Mouse (Mus musculus): ENCODE measurements at regions not wholly inside any gene's neighbourhood (a gene's known extent, or its start where the extent isn't known, plus 50 kb on each side); places are given as distances from the start of the nearest gene placed in this dataset.

DNA sequence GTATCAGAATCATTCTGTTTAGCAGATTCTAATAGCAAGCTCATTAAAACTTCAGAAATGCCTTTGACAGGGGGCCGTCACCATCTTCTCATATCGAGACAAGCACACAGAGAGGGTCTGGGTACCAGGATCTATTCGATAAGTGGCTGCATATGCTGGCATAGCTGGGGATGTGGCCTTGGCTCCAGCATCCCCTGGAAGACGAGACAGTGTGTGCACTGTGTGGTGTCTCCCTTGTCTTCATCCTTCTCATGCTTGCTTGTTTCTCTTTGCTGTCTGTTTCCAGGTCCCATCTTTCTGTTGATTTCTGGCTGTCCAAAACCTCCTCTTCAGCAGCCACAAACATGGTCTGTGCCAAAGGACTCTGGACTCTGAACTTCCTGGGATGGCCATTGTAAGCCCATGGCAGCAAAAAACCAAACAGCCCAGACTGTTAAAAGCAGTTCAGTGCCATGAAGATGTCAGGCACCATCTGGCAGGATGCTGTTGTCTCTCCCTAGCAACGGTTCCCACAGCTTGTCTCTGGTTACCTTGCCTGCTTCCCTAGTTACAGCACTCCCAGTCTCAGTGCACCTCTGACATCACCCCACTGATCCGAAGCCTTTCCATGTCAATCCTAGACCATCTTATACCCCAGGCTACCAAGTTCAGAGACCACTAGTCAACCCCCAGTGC is 56.5 kb downstream of the Kctd12 start:
- no peak for ATAC-seq
- 72% methylated on average over 6 of the region's 6 CpGs for WGBS
- Histone ChIP-seq H3K9ac (no peak overlapping the region), H3K4me2 (replicated peaks) (no peak overlapping the region), H3K27me3 (replicated peaks) (no peaks in the 10 kb centered on the region), H3K4me3 (replicated peaks) (no peak overlapping the region), H3K27ac (no peak overlapping the region), H3K36me3 (no peaks in the 10 kb centered on the region), H3K4me1 (replicated peaks) (no peaks in the 10 kb centered on the region), H3K9me3 (no peaks in the 10 kb centered on the region)

DNA sequence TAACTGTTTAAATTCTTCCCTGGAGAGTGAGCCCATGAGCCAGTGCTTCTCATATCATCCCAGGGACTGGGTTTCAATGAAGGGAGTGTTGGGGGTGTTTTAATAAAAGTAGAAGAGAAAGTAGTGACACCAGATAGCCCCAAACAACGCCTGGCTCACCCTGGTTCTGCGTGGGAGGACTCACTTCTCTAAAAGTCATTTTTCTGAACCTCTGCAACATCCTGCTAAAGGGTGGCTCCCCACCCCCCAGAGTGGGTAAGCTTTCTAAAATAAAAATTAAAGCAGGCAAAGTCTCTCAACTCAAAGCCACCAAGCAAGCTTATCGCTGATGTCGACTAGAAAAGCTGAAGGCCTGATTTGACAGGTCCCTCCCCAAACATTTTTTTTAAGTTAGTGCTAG is 57.8 kb downstream of the Kctd12 start:
- Histone ChIP-seq H3K4me3 (replicated peaks) (no peak overlapping the region), H3K27ac (no peak overlapping the region), H3K36me3 (no peaks in the 10 kb centered on the region), H3K9me3 (no peaks in the 10 kb centered on the region), H3K9ac (no peak overlapping the region), H3K27me3 (replicated peaks) (no peaks in the 10 kb centered on the region), H3K4me2 (replicated peaks) (no peak overlapping the region), H3K4me1 (replicated peaks) (no peaks in the 10 kb centered on the region)
- no peak for ATAC-seq
- WGBS, result 70% methylated on average over 4 of the region's 4 CpGs

DNA sequence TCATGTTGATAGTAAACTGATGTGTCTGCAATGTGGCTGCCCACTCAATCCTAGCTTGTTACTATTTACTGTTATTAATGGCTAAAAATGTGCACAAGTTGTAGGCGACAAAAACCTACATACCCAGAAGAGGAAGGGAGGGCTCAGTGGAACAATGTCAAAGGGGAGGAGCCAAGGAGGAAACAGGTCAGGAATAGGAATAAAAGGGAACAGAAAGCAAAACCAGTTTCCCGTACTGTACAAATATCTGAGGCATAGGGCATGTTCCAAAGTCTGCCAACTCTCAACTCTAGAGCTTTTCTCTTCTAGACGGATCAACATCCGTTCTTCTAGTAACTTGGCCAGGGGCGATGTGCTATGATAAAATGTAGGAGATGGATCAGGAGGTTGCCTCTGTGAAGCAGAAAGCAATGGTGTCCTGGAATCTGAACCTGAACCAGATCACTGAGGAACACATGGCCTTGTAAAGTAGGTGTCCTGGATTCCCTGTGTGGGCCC is 59.9 kb downstream of the Kctd12 start:
- Histone ChIP-seq H3K27ac (no peak overlapping the region), H3K4me2 (replicated peaks) (no peak overlapping the region), H3K4me1 (replicated peaks) (no peaks in the 10 kb centered on the region), H3K4me3 (replicated peaks) (no peak overlapping the region), H3K36me3 (no peaks in the 10 kb centered on the region), H3K27me3 (replicated peaks) (no peaks in the 10 kb centered on the region), H3K9ac (no peak overlapping the region), H3K9me3 (no peaks in the 10 kb centered on the region)
- WGBS, result 84% methylated on average over 5 of the region's 5 CpGs
- ATAC-seq, result no peak

DNA sequence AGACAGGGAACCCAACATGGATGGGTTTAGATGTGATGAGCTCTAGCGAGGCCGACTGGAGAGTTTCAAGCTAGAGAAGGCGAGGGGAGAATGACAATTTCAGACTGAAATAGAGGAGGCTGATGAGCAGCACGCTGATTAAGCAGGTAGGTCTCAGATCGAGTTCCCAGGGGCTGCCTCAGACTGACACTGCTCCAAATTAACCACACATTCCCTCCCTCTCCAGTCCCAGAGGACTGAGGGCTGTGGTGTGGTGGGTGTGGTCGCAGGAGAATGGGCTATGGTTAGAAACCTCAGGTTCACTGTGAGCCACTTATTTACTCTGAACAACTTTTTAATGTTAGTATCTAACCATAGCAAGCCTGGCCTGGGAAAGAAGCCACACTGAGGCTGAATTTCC is 62.0 kb downstream of the Kctd12 start:
- Histone ChIP-seq H3K27ac (no peak overlapping the region), H3K9me3 (no peaks in the 10 kb centered on the region), H3K4me2 (replicated peaks) (no peak overlapping the region), H3K27me3 (replicated peaks) (no peaks in the 10 kb centered on the region), H3K9ac (no peak overlapping the region), H3K36me3 (no peaks in the 10 kb centered on the region), H3K4me3 (replicated peaks) (no peak overlapping the region), H3K4me1 (replicated peaks) (no peaks in the 10 kb centered on the region)
- ATAC-seq, result no peak
- WGBS, result 82% methylated on average over 6 of the region's 6 CpGs

DNA sequence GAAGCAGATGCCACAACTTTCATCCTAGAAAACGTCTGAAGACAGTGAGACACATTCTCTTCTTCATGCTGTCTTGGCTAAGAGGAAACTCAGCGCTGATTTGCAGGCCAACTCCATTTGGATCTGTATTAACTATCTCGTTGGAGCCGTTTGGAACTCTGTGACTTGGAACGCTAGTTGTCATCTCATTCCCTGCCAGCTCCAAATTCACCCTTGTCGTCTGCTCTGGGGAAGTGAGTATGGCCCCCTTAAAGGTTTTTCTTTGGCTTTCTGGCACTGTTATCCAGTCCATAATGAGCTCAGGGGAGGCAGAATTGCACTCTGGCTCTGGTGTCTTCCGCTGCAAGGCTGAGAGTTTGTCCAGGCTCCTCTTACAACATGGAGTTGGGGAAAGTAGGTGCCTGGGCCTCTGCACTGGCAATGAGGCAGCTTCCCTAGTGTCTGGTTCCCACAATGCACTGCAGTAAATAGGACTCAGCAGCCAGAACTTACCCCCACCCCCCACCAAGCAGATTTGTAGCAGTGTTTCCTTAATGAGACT is 63.1 kb downstream of the Kctd12 start:
- 78% methylated on average over 7 of the region's 7 CpGs for WGBS
- Histone ChIP-seq H3K27me3 (replicated peaks) (no peaks in the 10 kb centered on the region), H3K4me2 (replicated peaks) (no peak overlapping the region), H3K9me3 (no peaks in the 10 kb centered on the region), H3K4me1 (replicated peaks) (no peaks in the 10 kb centered on the region), H3K36me3 (no peaks in the 10 kb centered on the region), H3K27ac (no peak overlapping the region), H3K4me3 (replicated peaks) (no peak overlapping the region), H3K9ac (no peak overlapping the region)
- no peak for ATAC-seq

DNA sequence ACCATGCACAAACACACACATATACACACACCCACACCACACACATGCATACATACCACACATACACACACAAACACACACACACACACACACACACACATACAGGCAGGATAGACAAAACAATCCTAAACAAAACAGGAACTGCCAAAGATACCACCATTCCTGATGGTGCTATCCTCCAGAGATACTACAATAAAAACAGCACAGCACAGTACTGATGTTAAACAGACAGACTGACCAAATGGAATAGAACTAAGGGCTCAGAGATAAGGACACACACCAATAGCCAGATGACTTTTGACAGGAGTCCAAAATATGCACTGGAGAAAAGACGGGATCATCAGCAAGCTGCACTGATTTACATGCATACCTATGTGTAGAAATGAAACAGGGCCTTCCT is 64.5 kb downstream of the Kctd12 start:
- no peak for ATAC-seq
- H3K36me3 ChIP-seq, result no peaks in the 10 kb centered on the region
- 50% methylated on average over 1 of the region's 1 CpGs for WGBS
- H3K9me3 ChIP-seq, result no peaks in the 10 kb centered on the region
- H3K27ac ChIP-seq, result no peak overlapping the region
- no peaks in the 10 kb centered on the region for H3K27me3 ChIP-seq (replicated peaks)
- no peak overlapping the region for H3K9ac ChIP-seq
- no peak overlapping the region for H3K4me2 ChIP-seq (replicated peaks)
- H3K4me1 ChIP-seq (replicated peaks), result no peaks in the 10 kb centered on the region
- no peak overlapping the region for H3K4me3 ChIP-seq (replicated peaks)

DNA sequence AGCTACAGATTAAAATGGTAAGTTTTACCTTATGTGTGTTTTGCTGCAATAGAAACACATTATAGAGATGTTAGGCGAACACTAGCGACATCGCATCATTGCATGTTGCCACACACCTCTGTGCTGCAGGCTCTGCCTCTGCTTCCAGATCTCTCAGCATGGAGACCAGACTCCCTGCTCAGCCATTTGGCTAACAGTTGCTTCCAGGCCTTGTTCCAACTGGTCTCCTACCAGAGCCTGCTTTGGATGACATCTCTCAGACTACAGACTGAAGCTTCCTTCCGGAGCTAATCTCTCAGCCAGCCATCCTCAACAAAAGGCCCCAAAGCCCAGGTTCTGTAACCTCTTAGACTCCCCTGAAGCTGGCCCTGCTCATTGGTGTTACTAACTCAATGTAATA is 66.5 kb downstream of the Kctd12 start:
- Histone ChIP-seq H3K4me3 (replicated peaks) (no peak overlapping the region), H3K4me1 (replicated peaks) (no peaks in the 10 kb centered on the region), H3K4me2 (replicated peaks) (no peak overlapping the region), H3K27me3 (replicated peaks) (no peaks in the 10 kb centered on the region), H3K27ac (no peak overlapping the region), H3K36me3 (no peaks in the 10 kb centered on the region), H3K9ac (no peak overlapping the region), H3K9me3 (no peaks in the 10 kb centered on the region)
- ATAC-seq, result no peak
- WGBS, result 90% methylated on average over 4 of the region's 4 CpGs

DNA sequence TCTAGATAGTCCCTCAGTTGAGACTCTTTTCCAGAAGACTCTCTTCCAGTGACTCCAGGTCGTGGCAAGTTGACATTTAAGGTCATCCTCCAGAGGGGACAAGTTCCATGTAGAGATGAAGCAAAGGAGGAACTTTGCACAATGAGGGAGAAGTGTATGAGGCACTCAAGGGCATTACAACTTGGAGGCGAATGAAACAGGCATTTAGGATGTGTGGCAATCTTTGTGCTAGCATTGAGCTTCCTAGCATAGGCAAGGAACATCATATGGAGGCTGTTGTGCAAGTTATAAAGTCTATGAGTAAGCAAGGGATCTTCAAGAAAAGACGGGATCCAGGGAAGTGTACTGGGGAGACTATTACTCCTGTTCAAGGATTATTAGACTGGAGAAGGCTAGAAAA is 70.9 kb downstream of the Kctd12 start:
- H3K9me3 ChIP-seq, result no peaks in the 10 kb centered on the region
- no peak overlapping the region for H3K4me3 ChIP-seq (replicated peaks)
- WGBS, result 72% methylated on average over 3 of the region's 3 CpGs
- no peaks in the 10 kb centered on the region for H3K27me3 ChIP-seq (replicated peaks)
- no peaks in the 10 kb centered on the region for H3K4me1 ChIP-seq (replicated peaks)
- H3K27ac ChIP-seq, result no peak overlapping the region
- H3K36me3 ChIP-seq, result no peaks in the 10 kb centered on the region
- ATAC-seq, result no peak
- no peak overlapping the region for H3K9ac ChIP-seq
- no peak overlapping the region for H3K4me2 ChIP-seq (replicated peaks)

DNA sequence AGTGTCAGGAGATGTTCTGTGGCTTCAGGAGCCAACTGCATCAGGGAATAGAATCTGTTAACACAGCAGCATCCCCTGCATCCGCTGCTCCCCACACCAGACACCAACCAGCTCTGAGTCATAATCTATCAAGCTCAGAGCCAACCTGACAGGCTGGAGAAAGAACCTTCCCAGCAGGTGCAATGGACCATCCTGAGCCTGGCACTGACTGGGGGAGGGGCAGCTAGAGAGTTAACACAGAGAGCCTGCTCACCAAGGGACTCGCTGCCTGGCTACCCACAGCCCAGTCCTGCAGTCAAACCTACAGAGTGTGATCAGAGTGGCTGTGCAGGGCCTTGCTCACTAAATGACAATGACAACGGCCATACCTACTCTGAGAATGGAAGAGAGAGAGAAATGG is 73.4 kb downstream of the Kctd12 start:
- no peaks in the 10 kb centered on the region for H3K27me3 ChIP-seq (replicated peaks)
- no peaks in the 10 kb centered on the region for H3K36me3 ChIP-seq
- ATAC-seq, result no peak
- 69% methylated on average over 3 of the region's 3 CpGs for WGBS
- no peak overlapping the region for H3K4me3 ChIP-seq (replicated peaks)
- no peak overlapping the region for H3K27ac ChIP-seq
- H3K9ac ChIP-seq, result no peak overlapping the region
- H3K4me2 ChIP-seq (replicated peaks), result no peak overlapping the region
- H3K9me3 ChIP-seq, result no peaks in the 10 kb centered on the region
- no peaks in the 10 kb centered on the region for H3K4me1 ChIP-seq (replicated peaks)

DNA sequence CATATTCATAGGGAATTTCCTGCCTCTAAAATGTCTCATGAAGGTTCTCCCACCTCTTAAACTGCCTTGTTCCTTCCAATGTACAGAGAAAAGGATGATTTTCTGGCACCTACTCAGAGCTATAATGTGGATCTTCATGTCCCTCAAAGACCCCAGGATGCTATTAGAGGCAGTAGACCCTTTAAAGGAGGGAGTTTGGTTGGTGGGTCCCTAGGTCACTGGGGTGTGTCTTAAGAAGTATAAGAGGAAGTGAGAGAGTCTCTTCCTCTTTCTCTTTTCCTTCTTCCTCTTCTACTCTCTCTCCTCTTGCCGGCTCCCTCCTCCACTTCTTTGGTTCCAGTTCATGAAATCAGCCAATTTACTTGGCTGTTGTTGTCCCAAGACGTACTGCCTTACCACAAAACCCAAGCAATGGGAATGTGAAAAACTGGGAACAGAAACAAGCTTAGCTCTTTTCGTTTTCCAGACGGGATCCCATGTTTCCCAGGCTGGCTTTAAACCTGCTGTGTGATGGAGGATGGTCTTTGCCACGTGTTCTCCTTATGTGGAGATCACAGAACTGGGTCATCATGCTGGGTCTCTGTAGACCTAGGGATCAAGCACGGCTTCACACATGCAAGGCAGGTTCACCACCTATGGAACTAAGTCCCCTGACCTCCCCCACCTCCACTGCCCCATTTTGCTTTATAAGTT is 74.9 kb downstream of the Kctd12 start:
- Histone ChIP-seq H3K9ac (no peak overlapping the region), H3K4me3 (replicated peaks) (no peak overlapping the region), H3K9me3 (no peaks in the 10 kb centered on the region), H3K4me2 (replicated peaks) (no peak overlapping the region), H3K36me3 (no peaks in the 10 kb centered on the region), H3K4me1 (replicated peaks) (no peaks in the 10 kb centered on the region), H3K27me3 (replicated peaks) (no peaks in the 10 kb centered on the region), H3K27ac (no peak overlapping the region)
- 82% methylated on average over 6 of the region's 6 CpGs for WGBS
- ATAC-seq, result no peak

DNA sequence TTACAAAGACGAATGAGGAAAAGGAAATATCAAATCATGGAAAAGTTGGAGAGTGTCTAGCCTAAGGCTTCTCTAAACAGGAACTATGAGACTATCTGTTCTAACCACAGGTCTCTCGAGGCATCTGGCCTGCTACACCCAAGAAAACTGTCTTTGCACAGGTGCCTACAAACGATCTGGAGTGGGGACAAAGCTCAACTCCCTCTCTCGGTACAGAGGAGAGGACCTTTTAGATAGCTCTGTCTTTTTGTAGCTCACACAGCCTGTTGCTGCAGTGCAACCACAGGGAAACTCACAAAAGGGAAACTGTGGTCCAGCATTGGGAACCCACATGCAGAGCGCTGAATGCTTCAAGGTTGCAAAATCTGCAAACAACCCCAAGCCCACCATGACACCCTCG is 75.6 kb downstream of the Kctd12 start:
- H3K9me3 ChIP-seq, result no peaks in the 10 kb centered on the region
- H3K27ac ChIP-seq, result no peak overlapping the region
- H3K4me1 ChIP-seq (replicated peaks), result no peaks in the 10 kb centered on the region
- no peak overlapping the region for H3K4me3 ChIP-seq (replicated peaks)
- H3K36me3 ChIP-seq, result no peaks in the 10 kb centered on the region
- WGBS, result 78% methylated on average over 6 of the region's 6 CpGs
- no peak for ATAC-seq
- H3K27me3 ChIP-seq (replicated peaks), result no peaks in the 10 kb centered on the region
- H3K4me2 ChIP-seq (replicated peaks), result no peak overlapping the region
- H3K9ac ChIP-seq, result no peak overlapping the region

DNA sequence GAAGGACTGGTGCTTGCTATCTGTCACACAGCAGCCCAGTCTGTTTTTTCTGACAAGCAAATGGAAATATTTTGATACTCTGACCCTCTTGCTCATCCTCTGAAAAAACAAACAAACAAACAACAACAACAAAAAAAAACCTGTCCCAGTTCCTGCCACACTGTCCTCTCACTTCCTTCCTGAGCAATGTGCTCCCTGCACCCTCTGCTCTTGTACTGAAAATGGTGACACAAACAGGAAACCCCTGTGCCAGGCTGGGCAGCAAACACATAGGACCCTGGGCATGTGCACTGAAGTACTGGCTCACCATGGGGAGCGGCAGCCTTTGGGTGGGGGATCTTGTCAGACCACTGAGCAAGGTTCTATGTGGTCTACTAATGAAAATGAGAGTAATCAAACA is 76.2 kb downstream of the Kctd12 start:
- no peak for ATAC-seq
- 89% methylated on average over 1 of the region's 1 CpGs for WGBS
- Histone ChIP-seq H3K4me1 (replicated peaks) (no peaks in the 10 kb centered on the region), H3K9ac (no peak overlapping the region), H3K27me3 (replicated peaks) (no peaks in the 10 kb centered on the region), H3K27ac (no peak overlapping the region), H3K4me3 (replicated peaks) (no peak overlapping the region), H3K36me3 (no peaks in the 10 kb centered on the region), H3K9me3 (no peaks in the 10 kb centered on the region), H3K4me2 (replicated peaks) (no peak overlapping the region)

DNA sequence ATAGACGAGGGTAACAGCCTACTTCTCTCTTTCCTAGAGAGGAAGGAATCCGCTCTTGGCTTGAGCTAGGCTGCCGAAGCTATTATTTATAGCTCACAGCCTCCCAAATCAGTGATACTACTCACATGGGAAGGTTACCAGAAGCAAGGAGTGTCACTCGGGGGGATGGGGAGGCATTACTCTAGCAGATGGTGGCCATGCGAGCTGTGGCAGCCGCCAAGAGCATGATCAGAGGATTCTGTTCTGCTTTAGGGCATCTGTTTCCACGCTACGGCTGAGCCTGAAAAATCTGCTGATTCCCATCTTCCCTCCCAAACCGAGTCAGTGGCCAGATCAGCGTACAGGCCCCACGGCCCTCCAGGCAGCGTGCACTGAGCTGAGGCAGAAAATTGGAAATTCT is 79.5 kb downstream of the Kctd12 start:
- ATAC-seq, result peak; percentile 67
- 45% methylated on average over 12 of the region's 12 CpGs for WGBS
- H3K9ac ChIP-seq, result no peak overlapping the region

More for the DNA sequence above, 79.5 kb downstream of the Kctd12 start:
- no peaks in the 10 kb centered on the region for H3K27me3 ChIP-seq (replicated peaks)
- H3K36me3 ChIP-seq, result no peaks in the 10 kb centered on the region
- H3K9me3 ChIP-seq, result no peaks in the 10 kb centered on the region
- H3K4me1 ChIP-seq (replicated peaks), result no peaks in the 10 kb centered on the region
- H3K27ac ChIP-seq, result peak overlapping the region; percentile 40; the same call in 1 of the 2 replicates
- no peak overlapping the region for H3K4me3 ChIP-seq (replicated peaks)
- 0 out of 2 replicates have a peak overlapping the region, but pooled peaks have one; percentile 24 for H3K4me2 ChIP-seq (replicated peaks)

Measured in intestine, embryonic 15.5 days (tissue).